Mouse (Mus musculus) adipose tissue, adult 10 weeks (tissue): ENCODE measurements around the gene Nudt17. TPM values are rescaled to one million over a fixed set of nuclear protein-coding genes. Genes with fewer than 3 reads are reported as not detected.

Experiments
- polyA plus RNA-seq: library from polyadenylated mRNA; stranded (reverse); fragments of 350-450 nt; fragmentation: Illumina TruSeq; extraction: RNeasy Lipid Tissue Mini Kit (QIAGEN cat#74804); gene quantifications from one replicate; pipeline ENCODE4 v1.2.3, GENCODE M21; 2014; ENCODE audit warnings: low read depth, low replicate concordance

Gene Nudt17
- polyA plus RNA-seq, result 0.42 TPM

DNA sequence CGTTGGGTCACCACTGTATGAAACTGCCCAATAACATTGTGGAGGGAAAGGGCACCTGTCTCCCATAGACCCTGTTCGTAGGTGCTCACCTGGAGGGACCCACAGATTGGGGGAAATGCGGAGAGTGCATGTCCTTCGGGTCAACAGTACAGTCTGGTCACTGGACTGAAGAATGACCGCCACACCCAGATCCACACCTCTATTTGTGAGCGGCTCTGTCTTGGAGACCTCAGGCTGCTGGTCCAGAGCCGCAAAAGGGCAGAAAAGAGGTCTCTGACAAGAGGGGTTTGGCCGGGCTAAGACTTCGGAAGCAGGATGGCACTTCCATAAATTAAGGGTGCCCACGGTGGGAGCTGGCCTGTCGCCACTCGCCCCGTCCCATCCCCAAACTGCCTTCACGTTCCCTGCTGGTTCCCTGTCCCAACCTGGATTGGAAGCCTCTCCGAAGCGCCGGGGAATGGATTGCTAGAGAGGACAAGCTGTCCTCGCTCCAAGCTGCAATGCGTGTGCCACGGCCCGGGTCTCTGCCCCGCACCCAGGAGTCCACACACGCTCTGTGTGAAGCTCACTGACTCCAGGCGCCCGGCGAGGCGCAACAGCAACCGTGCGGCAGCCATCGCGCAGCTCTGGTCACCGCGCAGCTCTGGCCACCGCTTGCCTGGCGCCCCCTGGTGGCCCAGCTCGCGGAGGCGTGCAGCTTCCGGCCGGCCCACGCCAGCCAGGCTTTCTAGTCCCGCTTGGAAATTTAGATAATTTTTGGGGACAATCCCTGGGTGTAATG lies at the start of gene Nudt17:
TSS of gene Nudt17 (minus strand) at position 660 of the 781 bp plus-strand sequence.

DNA sequence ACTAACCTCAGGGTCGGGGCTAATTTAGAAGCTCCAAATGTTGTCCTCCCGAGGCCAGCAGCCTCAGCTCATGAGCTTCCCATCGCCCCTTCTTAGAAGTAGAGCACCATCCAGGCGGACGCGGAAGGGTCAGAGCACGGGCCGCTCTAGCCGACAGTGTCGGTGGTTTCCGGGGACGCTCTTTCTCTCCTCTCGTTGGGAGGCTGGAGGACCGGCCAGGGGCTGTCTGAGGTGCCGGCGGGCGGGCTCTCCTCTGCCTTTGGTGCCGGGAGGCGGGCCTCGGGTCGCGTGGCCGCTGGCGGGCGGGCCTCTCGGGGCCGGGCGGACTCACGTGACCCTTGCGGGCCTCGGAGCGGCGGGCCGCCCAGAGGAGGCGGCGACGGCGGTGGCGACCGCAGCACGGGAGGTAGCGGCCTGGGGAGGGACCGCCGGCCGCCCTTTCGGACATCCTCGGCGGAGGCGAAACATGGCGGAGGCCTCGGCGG lies 19.0 kb upstream of the Nudt17 start, which contains the start of the genes Polr3c and Rnf115:
TSS of gene Polr3c (minus strand) at position 286 of the 485 bp plus-strand sequence.
TSS of gene Rnf115 (plus strand) at position 322 of the 485 bp plus-strand sequence.

GRCm38 (mm10) chr3:96696198-96696765 lies 12.1 kb downstream of the Nudt17 start, which contains the start of gene Pias3:
Gene Pias3 (plus strand): TSS chr3:96696384.

DNA sequence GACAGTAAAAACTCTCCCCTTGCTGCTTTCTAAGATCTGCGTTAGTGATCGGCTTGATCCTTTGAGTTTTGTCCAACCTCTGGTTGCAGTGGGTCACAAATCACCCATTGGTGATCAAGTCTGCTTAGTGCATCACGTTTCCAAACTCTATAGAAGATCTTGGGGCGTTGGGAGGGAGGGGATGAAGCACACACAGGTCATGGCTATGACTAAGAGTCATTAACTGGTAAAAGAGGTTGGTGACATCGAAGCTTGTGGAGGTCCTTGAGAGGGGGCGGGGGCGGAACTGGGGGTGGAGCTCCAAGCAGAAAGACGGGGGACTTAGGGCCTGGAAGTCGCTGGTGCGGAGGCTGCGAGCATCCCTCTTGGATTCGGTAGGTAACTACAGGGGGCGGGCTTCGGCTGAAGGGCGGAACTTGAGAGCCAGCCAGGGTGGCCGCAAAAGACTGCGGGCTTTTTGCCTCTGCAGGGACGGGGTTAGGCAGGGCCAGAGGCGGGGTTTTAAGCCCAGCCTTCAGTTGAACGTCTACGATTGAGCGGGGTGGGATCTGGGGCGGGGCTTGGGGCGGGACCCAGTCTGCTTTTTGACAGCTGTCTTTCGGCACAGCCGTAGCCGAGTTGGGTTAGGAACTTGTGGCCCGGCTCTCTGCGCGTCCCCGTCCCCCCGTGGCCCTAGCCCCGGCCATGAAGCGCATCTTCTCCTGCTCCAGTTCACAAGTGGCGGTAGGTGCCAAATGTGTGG lies 38.5 kb downstream of the Nudt17 start, which contains the start of gene Ankrd35:
TSS of gene Ankrd35 (plus strand) at position 405 of the 742 bp plus-strand sequence.

Other genes with a start within 250 kb of the Nudt17 start
- gene Hfe2, start 183.4 kb downstream of the Nudt17 start, polyA plus RNA-seq, result 0.34 TPM
- gene Txnip, start 150.6 kb downstream of the Nudt17 start, polyA plus RNA-seq, result 761 TPM
- not detected for gene Gm16253, start 131.6 kb downstream of the Nudt17 start, polyA plus RNA-seq
- 45.4 TPM for gene Polr3gl, start 114.4 kb downstream of the Nudt17 start, polyA plus RNA-seq
- gene Ankrd34a, start 111.9 kb downstream of the Nudt17 start, polyA plus RNA-seq, result 0.15 TPM
- 28.1 TPM for gene Lix1l, start 107.4 kb downstream of the Nudt17 start, polyA plus RNA-seq
- 40.8 TPM for gene Rbm8a, start 78.6 kb downstream of the Nudt17 start, polyA plus RNA-seq
- gene Pex11b, start 73.2 kb downstream of the Nudt17 start, polyA plus RNA-seq, result 38.6 TPM
- gene Gm42957, start 73.1 kb downstream of the Nudt17 start, polyA plus RNA-seq, result not detected
- gene Itga10, start 63.0 kb downstream of the Nudt17 start, polyA plus RNA-seq, result 2.1 TPM
- 1.5 TPM for gene Ankrd35, start 38.4 kb downstream of the Nudt17 start, polyA plus RNA-seq
- gene Pias3, start 12.2 kb downstream of the Nudt17 start, polyA plus RNA-seq, result 23.5 TPM
- gene Polr3c, start 19.1 kb upstream of the Nudt17 start, polyA plus RNA-seq, result 21.0 TPM
- 40.9 TPM for gene Rnf115, start 19.1 kb upstream of the Nudt17 start, polyA plus RNA-seq
- gene Pdzk1, start 120.7 kb upstream of the Nudt17 start, polyA plus RNA-seq, result 240 TPM
- 1.2 TPM for gene Cd160, start 120.8 kb upstream of the Nudt17 start, polyA plus RNA-seq
- 5.4 TPM for gene Gja5, start 196.1 kb upstream of the Nudt17 start, polyA plus RNA-seq
- 24.8 TPM for gene Gpr89, start 196.8 kb upstream of the Nudt17 start, polyA plus RNA-seq
- gene Gja8, start 217.5 kb upstream of the Nudt17 start, polyA plus RNA-seq, result not detected